Comparison of ENCODE assay signal across 9 mouse cellular contexts in the genomic region with DNA sequence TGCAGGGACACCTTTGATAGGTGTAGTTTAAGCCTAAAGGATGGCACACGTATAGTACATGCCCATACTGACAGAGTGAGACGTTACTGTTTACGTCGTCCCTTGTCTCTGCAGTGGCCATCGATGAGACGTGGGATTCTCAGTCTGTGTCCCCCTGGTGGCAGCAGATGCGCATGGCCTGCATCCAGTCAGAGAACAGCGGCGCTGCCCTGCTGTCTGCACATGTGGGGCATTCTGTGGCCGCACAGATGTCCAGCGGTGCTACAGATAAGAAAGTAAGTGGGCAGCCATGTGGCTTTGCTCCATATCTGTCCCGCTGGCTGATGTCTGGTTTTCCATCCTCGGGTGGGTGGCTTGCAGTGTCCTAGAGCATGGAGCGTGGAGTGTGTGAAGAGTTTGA. TPM values are rescaled to one million over a fixed set of nuclear protein-coding genes. Genes with fewer than 3 reads are reported as not detected.
DNase-seq lines count a peak whose midpoint lies in the region; ATAC-seq and TF ChIP-seq lines count a peak whose summit lies in the region.
"Had no signal": no experiment of that assay in that cellular context is flagged by ENCODE, and none has a peak within 500 bp of the region (broad histone marks: within the 10 kb centered on the region; RNA-seq: fewer than 3 reads in every experiment).

No protein-coding gene starts in this region.

- 0 out of 2 replicates have a peak, but pooled peaks have one; percentile 41 for ATAC-seq in liver, embryonic 11.5 days (replicated peaks; ENCODE audit: low FRiP score)

- no peak overlapping the region for H3K4me3 ChIP-seq in liver, adult 2 months (ENCODE audit: insufficient read depth, low read depth, low read length)
- no peak overlapping the region for H3K4me3 ChIP-seq in cortical plate, adult 2 months (ENCODE audit: insufficient read depth, low read length)
- H3K4me3 ChIP-seq in liver, embryonic 11.5 days (ENCODE audit: low read depth, low read length): no peak overlapping the region
- no peak overlapping the region for H3K4me3 ChIP-seq in small intestine, adult 2 months (ENCODE audit: low read depth, low read length)
- H3K4me3 ChIP-seq: hindbrain, embryonic 15.5 days had no signal

- H3K27me3 ChIP-seq in liver, adult 2 months (ENCODE audit: control insufficient read depth, insufficient read depth, low read length): no peaks in the 10 kb centered on the region
- H3K27me3 ChIP-seq in liver, embryonic 11.5 days (replicated peaks; ENCODE audit: control insufficient read depth, insufficient read depth, low read length): no peaks in the 10 kb centered on the region
- H3K27me3 ChIP-seq in small intestine, adult 2 months (ENCODE audit: control insufficient read depth, insufficient read depth, low read length): no peaks in the 10 kb centered on the region
- H3K27me3 ChIP-seq: hindbrain, embryonic 15.5 days had no signal

- TF ChIP-seq CTCF in liver, adult 2 months (IDR thresholded peaks at IDR 0.05; ENCODE audit: low read depth, low read length): peak; percentile 72
- TF ChIP-seq CTCF in cortical plate, adult 2 months (IDR thresholded peaks at IDR 0.05; ENCODE audit: extremely low read depth, insufficient read depth, low read length): peak; percentile 42
- TF ChIP-seq CTCF in small intestine, adult 2 months (IDR thresholded peaks at IDR 0.05; ENCODE audit: extremely low read depth, insufficient read length, insufficient replicate concordance, low read depth, low read length): peak; percentile 11; the same call in 1 of the 2 replicates

- no peak overlapping the region for H3K27ac ChIP-seq in liver, adult 2 months (replicated peaks; ENCODE audit: insufficient read depth, low read depth, low read length)
- no peak overlapping the region for H3K27ac ChIP-seq in cortical plate, adult 2 months (ENCODE audit: insufficient read depth, low read length)
- no peak overlapping the region for H3K27ac ChIP-seq in liver, embryonic 11.5 days (ENCODE audit: low read depth, low read length)
- no peak overlapping the region for H3K27ac ChIP-seq in small intestine, adult 2 months (ENCODE audit: insufficient read depth, low read depth, low read length)
- H3K27ac ChIP-seq: hindbrain, embryonic 15.5 days had no signal

- no peaks in the 10 kb centered on the region for H3K4me1 ChIP-seq in liver, adult 2 months (ENCODE audit: control insufficient read depth, insufficient read depth, low read length)
- H3K4me1 ChIP-seq in cortical plate, adult 2 months (ENCODE audit: control insufficient read depth, insufficient read depth, low read length): no peaks in the 10 kb centered on the region
- no peaks in the 10 kb centered on the region for H3K4me1 ChIP-seq in liver, embryonic 11.5 days (replicated peaks; ENCODE audit: control insufficient read depth, insufficient read depth, low read length)
- no peaks in the 10 kb centered on the region for H3K4me1 ChIP-seq in small intestine, adult 2 months (ENCODE audit: control insufficient read depth, insufficient read depth, insufficient read length, low read length)
- H3K4me1 ChIP-seq: hindbrain, embryonic 15.5 days had no signal

- peak; percentile 72 for DNase-seq in embryo, embryonic 10 days (ENCODE audit: low spot score)
- DNase-seq in embryo, embryonic 9.5 days (ENCODE audit: extremely low spot score): no peak
- DNase-seq in liver, adult 2 months (ENCODE audit: extremely low read depth, low read depth, low spot score): no peak
- no peak for DNase-seq in liver
- DNase-seq in liver, embryonic 11.5 days (ENCODE audit: low spot score): no peak
- DNase-seq in spleen, postnatal 14 days (ENCODE audit: low spot score in 2 of 2): no peak

- no peak overlapping the region for H3K4me2 ChIP-seq in liver, embryonic 11.5 days
- H3K4me2 ChIP-seq: hindbrain, embryonic 15.5 days had no signal

- 76% methylated on average over 14 of the region's 14 CpGs for WGBS in liver, adult 2 months
- WGBS in liver, embryonic 11.5 days: 56% methylated on average over 14 of the region's 14 CpGs
- 70% methylated on average over 14 of the region's 14 CpGs for whole genome bisulfite sequencing in small intestine, adult 2 months

- H3K79me2 ChIP-seq in liver, adult 2 months (ENCODE audit: control insufficient read depth, insufficient read depth, low read length): no peaks in the 10 kb centered on the region

- peaks cover 56% of the 10 kb centered on the region for H3K36me3 ChIP-seq in liver, adult 2 months (ENCODE audit: control insufficient read depth, insufficient read depth, low read length)
- peaks cover 25% of the 10 kb centered on the region for H3K36me3 ChIP-seq in liver, embryonic 11.5 days (ENCODE audit: control insufficient read depth, insufficient read depth, low read length)
- peaks cover 55% of the 10 kb centered on the region for H3K36me3 ChIP-seq in small intestine, adult 2 months (ENCODE audit: control insufficient read depth, insufficient read depth, low read length)

- no peak overlapping the region for H3K9ac ChIP-seq in liver, adult 2 months (ENCODE audit: low read depth, low read length)
- H3K9ac ChIP-seq in liver, embryonic 11.5 days (ENCODE audit: low read depth, low read length): no peak overlapping the region
- H3K9ac ChIP-seq: hindbrain, embryonic 15.5 days had no signal

- no peaks in the 10 kb centered on the region for H3K9me3 ChIP-seq in liver, embryonic 11.5 days (ENCODE audit: control insufficient read depth, low read length)
- H3K9me3 ChIP-seq: hindbrain, embryonic 15.5 days had no signal

- no peak for TF ChIP-seq POLR2A in liver, adult 2 months (IDR thresholded peaks at IDR 0.05; ENCODE audit: extremely low read depth, insufficient read depth, low read length)
- TF ChIP-seq POLR2A in cortical plate, adult 2 months (IDR thresholded peaks at IDR 0.05; ENCODE audit: extremely low read depth, insufficient read depth, low read length): no peak
- TF ChIP-seq POLR2A in small intestine, adult 2 months (IDR thresholded peaks at IDR 0.05; ENCODE audit: low read depth, low read length): no peak

RNA-seq across cellular contexts. Expression of a gene that starts 58.6 kb away (rescaled TPM):
- total RNA-seq in liver, adult 2 months (2014; rRNA removed): 12.4 and 14.0 TPM in 2 replicates
- 6.8 and 9.3 TPM in 2 replicates for polyA plus RNA-seq in liver, adult 2 months (2012; rRNA removed)
- 48.9 and 50.8 TPM in 2 replicates for polyA plus RNA-seq in cortical plate, adult 2 months (2012; rRNA removed)
- polyA plus RNA-seq in liver, embryonic 11.5 days (2014; fragmentation: Nextera tagmentation; extraction: Ambion mirVana): 26.4 and 29.6 TPM in 2 replicates
- 10.5 and 23.6 TPM in 2 replicates for polyA plus RNA-seq in small intestine, adult 2 months (2012; rRNA removed)

Comparison
In these comparisons a context has a peak if more than half of its experiments do, and no peak if none do; other contexts are left out.
1. CTCF ChIP-seq: peak in every context shown above with its lines; median percentile 72 in liver, adult 2 months; 42 in cortical plate, adult 2 months; 11 in small intestine, adult 2 months.